Mouse (Mus musculus) layer of hippocampus, adult 6 months (tissue): ENCODE measurements around the gene Gfod1. TPM values are rescaled to one million over a fixed set of nuclear protein-coding genes. Genes with fewer than 3 reads are reported as not detected.

ENCODE experiments used
- long read RNA-seq, 2 experiments: library from polyadenylated mRNA; unstranded; transcript quantifications; one replicate each; pipeline ENCODE4 v2.0.0; 2019 to 2020
- polyA plus RNA-seq: library from polyadenylated mRNA; unstranded; fragments of <200 nt; fragmentation: Nextera tagmentation; gene quantifications from 2 replicates; pipeline ENCODE4 v1.2.3, GENCODE M21; 2021

Gene Gfod1
- 5.7 and 6.3 TPM in 2 replicates for polyA plus RNA-seq
- long read RNA-seq, experiment 1, partial matches to known transcripts: 0 of 30 reads
- long read RNA-seq, experiment 1, other reads (novel, unspliced or antisense): 30 of 30 reads
- long read RNA-seq, experiment 2, partial matches to known transcripts: 0 of 81 reads
- long read RNA-seq, experiment 2, other reads (novel, unspliced or antisense): 81 of 81 reads

DNA sequence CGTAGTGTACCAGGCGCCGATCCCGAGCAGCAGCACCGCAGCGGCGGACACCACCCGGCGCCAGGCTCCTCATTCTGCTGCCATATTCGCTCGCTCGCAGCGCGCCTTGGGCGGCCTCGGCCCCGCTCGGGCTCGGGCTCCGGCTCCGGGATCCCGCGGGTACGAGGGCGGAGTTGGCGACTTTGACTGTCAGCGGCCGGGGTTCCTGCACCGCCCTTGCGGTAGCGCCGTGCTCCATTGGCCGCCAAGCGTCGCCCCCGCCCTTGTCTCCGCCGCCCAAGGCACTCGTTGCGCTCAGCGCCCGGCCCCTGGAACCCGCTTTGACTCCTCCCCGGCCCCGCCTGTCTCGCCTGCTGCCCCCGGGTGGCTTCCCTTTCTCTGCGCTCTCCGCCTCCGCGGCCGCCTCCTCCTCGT is at the start of gene Gfod1:
Gfod1 (minus strand) TSS at position 155 of the 414 bp plus-strand sequence.

DNA sequence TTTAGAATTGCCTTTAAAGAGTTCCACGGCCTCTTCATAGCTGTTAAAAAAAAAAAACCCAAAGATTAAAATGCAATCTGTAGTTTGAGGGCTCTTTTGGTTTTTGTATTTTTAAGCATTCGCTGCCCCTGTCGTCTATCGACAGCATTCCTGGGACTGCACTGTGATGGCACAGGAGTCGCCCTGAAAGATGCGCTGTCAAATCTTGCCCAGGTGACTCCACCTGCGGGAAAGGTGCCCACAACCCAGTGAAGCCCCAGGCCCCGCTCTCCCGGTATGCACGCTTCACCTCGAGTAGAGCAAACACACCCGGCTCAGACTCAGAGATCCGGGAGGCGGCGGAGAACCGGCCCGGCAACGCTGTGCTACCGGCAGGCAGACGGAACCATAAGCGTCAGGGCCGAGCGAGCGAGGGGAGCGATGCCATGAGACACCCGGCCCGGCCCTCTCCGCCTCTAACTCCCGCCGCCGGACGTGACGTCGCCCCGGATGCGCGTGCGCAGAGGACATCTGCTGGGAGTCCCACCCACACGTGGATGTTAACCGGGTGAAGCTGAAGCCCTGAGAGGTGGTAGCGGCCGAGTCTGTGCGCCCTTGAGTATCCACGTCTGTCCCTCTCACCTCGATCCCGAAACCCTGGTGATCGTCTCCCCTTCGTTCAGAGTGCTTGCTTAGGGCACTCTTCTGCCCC is 132.8 kb downstream of the Gfod1 start, which contains the start of gene Tbc1d7:
Tbc1d7 (minus strand) TSS at position 482 of the 691 bp plus-strand sequence.

Other genes starting within 250 kb of the Gfod1 start
- 41.1 and 45.5 TPM in 2 replicates for gene Tbc1d7, start 132.7 kb downstream of the Gfod1 start, polyA plus RNA-seq
- 21.1 and 23.2 TPM in 2 replicates for gene Sirt5, start 61.3 kb upstream of the Gfod1 start, polyA plus RNA-seq
- gene Nol7, start 94.2 kb upstream of the Gfod1 start, polyA plus RNA-seq: 183 and 189 TPM in 2 replicates
- 11.2 and 11.3 TPM in 2 replicates for gene Ranbp9, start 177.1 kb upstream of the Gfod1 start, polyA plus RNA-seq